Mouse (Mus musculus) embryonic facial prominence, embryonic 15.5 days (tissue): ENCODE results near the gene Nme9. TPM values are rescaled to one million over a fixed set of nuclear protein-coding genes. Genes with fewer than 3 reads are reported as not detected.

Experiments used
- ATAC-seq: fragments of 200-750 bp; cut with Nextera tagmentation; 2 replicates; pipeline ENCODE4 v1.8.0; 2017; ENCODE audit warnings: low read depth, moderate TSS enrichment; ENCODE audit not compliant: insufficient number of reproducible peaks, low FRiP score, low TSS enrichment
- H3K27ac ChIP-seq: fragments of 300-500 bp; sonication (generic); replicated peaks from 2 replicates; pipeline ENCODE4 v1.5.1; 2015; ENCODE audit warnings: mild to moderate bottlenecking, inconsistent platforms
- H3K27me3 ChIP-seq: fragments of 300-500 bp; sonication (generic); 2 replicates; pipeline ENCODE4 v1.6.1; 2015; ENCODE audit warnings: inconsistent platforms
- H3K36me3 ChIP-seq: fragments of 300-500 bp; sonication (generic); 2 replicates; pipeline ENCODE4 v1.6.1; 2015; ENCODE audit warnings: mild to moderate bottlenecking, inconsistent platforms
- H3K4me1 ChIP-seq: fragments of 300-500 bp; sonication (generic); 2 replicates; pipeline ENCODE4 v1.6.1; 2015; ENCODE audit warnings: inconsistent platforms
- H3K4me2 ChIP-seq: fragments of 300-500 bp; sonication (generic); replicated peaks from 2 replicates; pipeline ENCODE4 v1.6.1; 2015; ENCODE audit warnings: mild to moderate bottlenecking, inconsistent platforms
- H3K4me3 ChIP-seq: fragments of 300-500 bp; sonication (generic); replicated peaks from 2 replicates; pipeline ENCODE4 v1.5.1; 2015; ENCODE audit warnings: mild to moderate bottlenecking, inconsistent platforms
- H3K9ac ChIP-seq: fragments of 300-500 bp; sonication (generic); 2 replicates; pipeline ENCODE4 v1.6.1; 2015; ENCODE audit warnings: inconsistent platforms
- H3K9me3 ChIP-seq: fragments of 300-500 bp; sonication (generic); replicated peaks from 2 replicates; pipeline ENCODE4 v1.6.1; 2016; ENCODE audit warnings: inconsistent platforms
- WGBS: fragments of 180-500 bp; shearing (Covaris S2); methylation state at CpG from one replicate; pipeline ENCODE4 v1.1.7; 2015; 5-methylcytosine and 5-hydroxymethylcytosine counted together
- polyA plus RNA-seq: library from polyadenylated mRNA; unstranded; fragments of >200 nt; fragmentation: Nextera tagmentation; extraction: Ambion mirVana; gene quantifications from 2 replicates; pipeline ENCODE4 v1.2.1, GENCODE M21; 2015

Nme9 gene
- polyA plus RNA-seq, 1 experiment from 2014 or later, result 11.2 TPM

DNA sequence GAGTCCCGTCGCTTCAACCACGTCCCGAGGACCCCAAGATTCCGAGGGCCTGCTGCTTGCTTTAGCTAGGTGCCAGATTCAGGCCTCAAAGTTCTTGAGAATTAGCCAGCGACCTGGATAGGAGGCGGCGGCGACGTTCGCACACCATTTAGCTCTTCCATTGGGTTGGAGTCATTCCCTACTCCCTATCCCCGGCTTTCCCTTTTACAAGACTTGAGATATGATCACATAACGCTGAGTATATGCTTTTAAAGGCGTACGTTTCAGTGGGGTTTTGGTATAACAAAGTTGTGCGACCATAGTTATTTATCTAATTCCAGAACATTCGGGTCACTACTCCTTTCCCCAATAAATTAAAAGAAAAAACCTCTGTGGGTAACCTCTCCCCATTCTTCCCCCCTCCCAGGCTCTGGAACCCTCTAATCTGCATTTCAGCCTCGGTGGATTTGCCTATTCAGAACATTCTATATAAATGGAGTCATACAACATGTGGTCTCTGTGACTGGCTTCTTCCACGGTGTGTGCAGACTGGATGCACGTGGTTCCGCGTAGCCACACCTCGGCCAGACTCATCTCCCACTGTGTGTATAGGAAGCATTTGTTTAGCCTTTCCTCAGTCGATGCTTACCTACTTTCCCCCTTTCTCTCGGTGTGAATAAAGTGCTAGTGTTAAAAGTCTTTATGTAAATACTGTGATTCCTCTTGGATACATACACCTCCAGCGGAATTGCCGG is 14.1 kb upstream of the Nme9 start, which contains the start of gene Mras:
Gene Mras (minus strand): TSS at position 351 of the 734 bp plus-strand sequence.
- Histone ChIP-seq H3K36me3 (no peaks in the 10 kb centered on the region), H3K4me3 (peak within 1 kb of the TSS; percentile 81), H3K9me3 (no peaks in the 10 kb centered on the region), H3K4me2 (peak within 1 kb of the TSS; percentile 87), H3K27ac (peak within 1 kb of the TSS; percentile 91), H3K4me1 (peaks cover 52% of the 10 kb centered on the region), H3K9ac (peak within 1 kb of the TSS; percentile 79), H3K27me3 (peaks cover 9% of the 10 kb centered on the region; the same call in 1 of the 2 replicates)
- WGBS, result 15% methylated on average over 27 of the region's 27 CpGs
- ATAC-seq, result no peak

GRCm38 (mm10) chr9:99437781-99438565 is 13.3 kb upstream of the Nme9 start:
- ATAC-seq, result no peak
- Histone ChIP-seq H3K27me3 (peaks cover 9% of the 10 kb centered on the region; the same call in 1 of the 2 replicates), H3K9ac (no peak overlapping the region), H3K4me1 (peaks cover 47% of the 10 kb centered on the region), H3K27ac (0 out of 2 replicates have a peak overlapping the region, but pooled peaks have one; percentile 91), H3K9me3 (no peaks in the 10 kb centered on the region), H3K4me2 (peak overlapping the region; percentile 87; the same call in 1 of the 2 replicates), H3K4me3 (no peak overlapping the region), H3K36me3 (no peaks in the 10 kb centered on the region)
- WGBS, result 78% methylated on average over 12 of the region's 12 CpGs

DNA sequence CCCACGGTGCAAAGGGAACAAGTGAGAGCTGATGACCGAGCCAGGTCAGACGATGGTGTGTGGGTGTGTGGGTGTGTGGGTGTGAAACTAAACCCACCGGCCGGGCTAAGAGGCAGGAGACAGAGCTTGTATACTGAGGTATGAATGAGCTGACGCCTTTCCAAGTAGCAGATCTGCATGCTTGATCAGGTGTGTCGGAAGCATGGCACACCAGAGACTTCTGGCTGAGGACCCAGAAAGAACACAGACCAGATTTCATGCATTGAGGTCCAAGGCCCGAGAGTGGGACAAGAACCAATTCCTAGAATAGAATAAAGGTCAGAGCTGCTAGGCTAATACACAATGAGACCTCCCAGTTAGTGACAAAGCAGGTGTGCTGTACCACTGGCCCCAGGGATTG is 12.2 kb upstream of the Nme9 start:
- WGBS, result 68% methylated on average over 8 of the region's 8 CpGs
- H3K27ac ChIP-seq, result no peak overlapping the region
- H3K9ac ChIP-seq, result no peak overlapping the region
- H3K27me3 ChIP-seq, result peaks cover 9% of the 10 kb centered on the region; the same call in 1 of the 2 replicates
- no peak for ATAC-seq
- peaks cover 39% of the 10 kb centered on the region for H3K4me1 ChIP-seq
- no peak overlapping the region for H3K4me2 ChIP-seq
- no peaks in the 10 kb centered on the region for H3K36me3 ChIP-seq
- no peak overlapping the region for H3K4me3 ChIP-seq
- H3K9me3 ChIP-seq, result no peaks in the 10 kb centered on the region

DNA sequence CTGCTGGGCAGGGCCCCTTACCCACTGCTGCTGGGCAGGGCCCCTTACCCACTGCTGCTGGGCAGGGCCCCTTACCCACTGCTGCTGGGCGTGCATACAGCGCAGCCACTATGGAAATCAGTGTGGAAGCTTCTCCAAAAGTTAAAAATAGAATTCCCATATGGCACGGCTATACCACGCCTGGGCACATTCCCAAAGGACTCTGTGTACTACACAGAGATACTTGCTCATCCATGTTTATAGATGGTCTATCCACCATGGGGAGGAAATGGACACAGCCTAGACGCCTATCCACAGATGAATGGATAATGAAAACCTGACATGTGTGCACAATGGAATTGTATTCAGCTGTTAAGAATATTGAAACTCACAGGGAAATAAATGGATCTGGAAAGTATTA is 10.3 kb upstream of the Nme9 start:
- Histone ChIP-seq H3K4me2 (no peak overlapping the region), H3K36me3 (no peaks in the 10 kb centered on the region), H3K9me3 (no peaks in the 10 kb centered on the region), H3K27ac (no peak overlapping the region; the same call in 1 of the 2 replicates), H3K4me3 (no peak overlapping the region), H3K9ac (no peak overlapping the region), H3K27me3 (peaks cover 9% of the 10 kb centered on the region; the same call in 1 of the 2 replicates), H3K4me1 (peaks cover 22% of the 10 kb centered on the region)
- ATAC-seq, result no peak
- WGBS, result 44% methylated on average over 5 of the region's 5 CpGs

- ATAC-seq, result peak; percentile 40
- H3K4me1 ChIP-seq, result peaks cover 23% of the 10 kb centered on the region
- H3K27me3 ChIP-seq, result peaks cover 9% of the 10 kb centered on the region; the same call in 1 of the 2 replicates
- H3K27ac ChIP-seq, result peak overlapping the region; percentile 73
- no peaks in the 10 kb centered on the region for H3K36me3 ChIP-seq
- WGBS, result 69% methylated on average over 4 of the region's 4 CpGs
- no peaks in the 10 kb centered on the region for H3K9me3 ChIP-seq
- no peak overlapping the region for H3K9ac ChIP-seq
- no peak overlapping the region for H3K4me3 ChIP-seq
- no peak overlapping the region for H3K4me2 ChIP-seq
These were observed 9.4 kb upstream of the Nme9 start for GRCm38 (mm10) chr9:99441647-99442433.

DNA sequence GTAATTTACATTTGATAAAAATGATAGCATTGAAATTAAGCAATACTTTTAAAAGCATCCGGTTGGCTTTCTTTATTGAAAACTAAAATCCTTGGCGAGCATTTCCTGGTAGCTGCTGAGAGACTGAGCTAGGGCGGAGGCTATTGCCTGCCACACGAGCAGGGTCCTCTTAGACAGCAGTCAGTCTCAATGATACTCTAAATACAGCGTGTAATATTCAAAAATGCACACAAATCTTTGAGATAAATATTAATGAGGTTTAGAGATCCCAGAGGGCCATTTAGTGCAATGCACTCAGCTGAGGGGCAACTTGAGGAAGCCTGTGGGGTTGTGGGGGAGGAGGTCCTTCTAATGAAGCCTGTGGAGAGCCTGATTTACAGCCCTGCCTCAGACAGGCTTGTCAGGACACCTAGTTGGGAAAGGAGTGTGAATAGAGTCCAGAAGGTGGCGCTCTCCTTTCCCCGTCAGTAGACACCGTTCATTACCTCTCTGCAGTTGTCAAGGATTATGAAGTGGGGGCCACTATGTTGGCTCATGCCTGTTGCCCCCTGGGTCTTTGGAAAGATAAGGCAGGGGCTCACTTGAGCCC is 6.6 kb upstream of the Nme9 start:
- peaks cover 23% of the 10 kb centered on the region for H3K4me1 ChIP-seq
- WGBS, result 30% methylated on average over 8 of the region's 8 CpGs
- no peak overlapping the region for H3K4me2 ChIP-seq
- no peaks in the 10 kb centered on the region for H3K36me3 ChIP-seq
- no peak overlapping the region for H3K27ac ChIP-seq
- H3K9ac ChIP-seq, result no peak overlapping the region
- no peaks in the 10 kb centered on the region for H3K9me3 ChIP-seq
- no peak for ATAC-seq
- no peaks in the 10 kb centered on the region for H3K27me3 ChIP-seq
- no peak overlapping the region for H3K4me3 ChIP-seq

DNA sequence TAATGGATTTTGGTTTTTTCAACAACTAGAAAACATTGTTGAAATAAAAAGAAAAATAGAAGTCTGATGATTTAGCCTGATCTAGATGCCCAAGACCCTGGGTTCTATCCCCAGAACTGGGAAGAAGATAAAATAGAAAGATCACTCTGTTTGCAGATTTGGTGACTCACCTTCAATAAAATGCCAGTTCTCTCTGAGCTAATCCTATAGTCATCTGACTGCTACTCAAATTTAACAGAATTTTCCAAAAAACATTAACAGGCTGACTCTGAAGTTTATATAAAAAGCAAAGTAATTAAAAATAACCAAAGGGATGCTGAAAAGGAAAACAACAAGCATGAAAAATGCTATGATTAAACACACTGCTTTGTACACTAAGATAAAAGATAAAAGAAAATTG is 5.0 kb upstream of the Nme9 start:
- Histone ChIP-seq H3K9ac (no peak overlapping the region), H3K4me2 (no peak overlapping the region), H3K9me3 (no peaks in the 10 kb centered on the region), H3K27ac (no peak overlapping the region), H3K4me3 (no peak overlapping the region), H3K36me3 (no peaks in the 10 kb centered on the region), H3K4me1 (peaks cover 22% of the 10 kb centered on the region), H3K27me3 (peaks cover 2% of the 10 kb centered on the region; the same call in 1 of the 2 replicates)
- ATAC-seq, result no peak

DNA sequence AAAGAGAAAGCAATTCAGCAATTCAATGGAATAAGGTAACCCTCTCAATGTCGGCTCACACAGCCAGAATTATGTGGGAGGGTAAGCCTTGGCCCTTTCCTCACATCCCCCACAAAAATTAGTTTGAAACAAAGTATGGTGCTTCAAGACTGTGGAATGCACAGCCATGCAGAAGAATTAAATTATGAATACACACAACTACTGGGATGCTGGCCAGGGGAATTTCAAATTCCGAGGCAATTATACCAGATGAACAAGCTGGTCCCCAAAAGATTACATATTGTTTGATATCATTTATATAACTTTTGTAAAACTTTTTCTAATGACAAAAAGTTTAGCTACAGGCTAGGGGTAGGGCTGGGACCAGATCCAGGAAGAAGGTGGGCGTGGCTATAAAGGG is 4.0 kb upstream of the Nme9 start:
- Histone ChIP-seq H3K27me3 (peaks cover 8% of the 10 kb centered on the region), H3K36me3 (no peaks in the 10 kb centered on the region), H3K4me2 (no peak overlapping the region), H3K9ac (no peak overlapping the region), H3K4me1 (peaks cover 21% of the 10 kb centered on the region), H3K27ac (no peak overlapping the region), H3K9me3 (no peaks in the 10 kb centered on the region), H3K4me3 (no peak overlapping the region)
- 0 out of 2 replicates have a peak, but pooled peaks have one; percentile 52 for ATAC-seq
- 29% methylated on average over 3 of the region's 3 CpGs for WGBS

DNA sequence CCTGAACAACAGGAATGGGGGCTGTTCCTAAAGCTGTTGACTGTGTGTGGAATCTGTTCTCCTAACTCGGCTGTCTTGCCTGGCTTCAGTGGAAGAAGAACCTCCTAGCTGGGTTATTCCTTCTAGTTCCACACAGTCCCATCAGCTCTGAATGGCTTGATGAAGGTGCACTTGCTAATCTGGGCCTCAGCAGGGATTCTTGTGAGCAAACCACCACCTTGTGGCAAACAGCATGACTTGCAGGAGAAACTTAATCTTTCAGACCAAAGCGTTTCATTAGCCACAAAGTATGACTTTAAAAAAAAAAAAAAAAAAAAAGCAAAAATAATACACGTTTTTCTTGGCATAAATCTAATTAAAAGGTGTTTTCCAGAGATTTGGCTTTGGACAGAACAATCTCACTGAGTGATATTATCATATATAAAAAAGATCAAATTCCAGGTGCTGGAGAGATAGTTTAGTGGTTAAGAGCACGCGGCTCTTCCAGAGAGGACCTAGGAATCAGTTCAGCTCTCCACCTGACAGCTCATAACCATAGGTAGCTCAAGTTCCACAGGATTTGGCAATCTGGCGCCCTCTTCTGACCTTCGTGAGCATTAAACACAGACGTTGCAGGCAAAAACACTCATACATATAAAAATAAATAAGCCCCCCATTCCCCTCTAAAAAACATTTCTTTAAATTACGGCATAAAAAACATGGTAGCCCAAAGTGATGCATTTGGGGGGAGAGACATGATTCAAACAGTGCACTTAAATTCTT is 1.2 kb upstream of the Nme9 start:
- Histone ChIP-seq H3K27me3 (peaks cover 8% of the 10 kb centered on the region), H3K4me2 (no peak overlapping the region), H3K4me3 (no peak overlapping the region), H3K36me3 (no peaks in the 10 kb centered on the region), H3K9me3 (no peaks in the 10 kb centered on the region), H3K9ac (no peak overlapping the region), H3K27ac (no peak overlapping the region), H3K4me1 (peaks cover 21% of the 10 kb centered on the region)
- no peak for ATAC-seq
- 39% methylated on average over 9 of the region's 9 CpGs for WGBS

DNA sequence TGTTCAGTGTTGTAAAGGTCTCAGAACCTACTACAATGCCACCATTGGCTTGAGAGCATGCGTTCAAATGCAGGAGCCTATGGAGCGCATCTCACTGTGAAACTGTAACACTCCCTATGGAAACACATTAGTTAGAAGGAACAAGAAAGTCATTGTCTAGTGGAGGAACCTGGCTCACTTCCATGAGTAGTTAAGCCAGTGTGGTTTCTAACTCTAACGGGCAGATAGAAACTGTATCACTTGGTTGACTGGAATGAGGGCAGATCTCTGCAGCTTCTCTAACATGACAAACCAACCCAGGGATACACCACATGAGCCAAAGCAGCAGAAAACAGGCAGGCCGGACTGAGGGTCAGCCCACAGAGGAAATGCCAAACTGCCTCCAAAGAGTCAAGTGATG is 2.9 kb downstream of the Nme9 start:
- WGBS, result 77% methylated on average over 4 of the region's 4 CpGs
- H3K27ac ChIP-seq, result no peak overlapping the region
- H3K4me3 ChIP-seq, result no peak overlapping the region
- peaks cover 9% of the 10 kb centered on the region; the same call in 1 of the 2 replicates for H3K4me1 ChIP-seq
- ATAC-seq, result no peak
- H3K4me2 ChIP-seq, result no peak overlapping the region
- no peak overlapping the region for H3K9ac ChIP-seq
- H3K36me3 ChIP-seq, result no peaks in the 10 kb centered on the region
- H3K9me3 ChIP-seq, result no peaks in the 10 kb centered on the region
- peaks cover 8% of the 10 kb centered on the region for H3K27me3 ChIP-seq
